Comparison of ENCODE assay signal across 28 mouse cellular contexts in the genomic region with DNA sequence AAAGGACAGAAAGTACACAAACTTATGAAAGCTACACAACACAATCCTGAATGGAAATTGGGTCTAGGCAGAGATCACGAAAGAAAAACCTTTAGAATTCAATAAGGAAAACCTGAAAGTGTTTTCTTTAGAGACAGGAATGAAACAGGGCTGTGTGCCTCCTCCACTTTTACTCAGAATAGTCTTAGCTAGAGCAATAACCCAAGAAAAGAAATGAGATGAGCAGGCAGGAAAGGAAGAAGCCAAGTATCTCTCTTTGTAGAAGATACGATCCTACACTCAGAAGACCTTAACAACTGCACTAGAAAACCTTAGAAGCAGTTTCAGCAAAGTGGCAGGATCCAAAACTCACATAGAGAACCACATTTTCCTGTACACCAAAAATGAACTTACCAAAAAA.
"Had no signal": no experiment of that assay in that cellular context is flagged by ENCODE, and none has a peak within 500 bp of the region (broad histone marks: within the 10 kb centered on the region; RNA-seq: fewer than 3 reads in every experiment).

No protein-coding gene starts in this region.

- H3K27me3 ChIP-seq: embryonic facial prominence, embryonic 12.5 days; embryonic facial prominence, embryonic 13.5 days; embryonic facial prominence, embryonic 15.5 days; forebrain, embryonic 13.5 days; forebrain, embryonic 15.5 days had no signal

- H3K36me3 ChIP-seq: embryonic facial prominence, embryonic 10.5 days; embryonic facial prominence, embryonic 12.5 days; embryonic facial prominence, embryonic 13.5 days; embryonic facial prominence, embryonic 15.5 days; forebrain, embryonic 10.5 days; forebrain, embryonic 12.5 days; forebrain, embryonic 15.5 days; heart, embryonic 10.5 days had no signal

- H3K9ac ChIP-seq: embryonic facial prominence, embryonic 12.5 days; embryonic facial prominence, embryonic 13.5 days; embryonic facial prominence, embryonic 15.5 days; forebrain, embryonic 12.5 days; forebrain, embryonic 13.5 days; forebrain, embryonic 15.5 days; forebrain, postnatal 0 days had no signal

- H3K4me3 ChIP-seq: embryonic facial prominence, embryonic 10.5 days; embryonic facial prominence, embryonic 12.5 days; embryonic facial prominence, embryonic 13.5 days; embryonic facial prominence, embryonic 15.5 days; erythroblast, embryonic 14.5 days; forebrain, embryonic 10.5 days; forebrain, embryonic 12.5 days; forebrain, embryonic 13.5 days; forebrain, embryonic 15.5 days; gastrocnemius, adult 2 months; heart, adult 2 months; heart, embryonic 10.5 days had no signal

- H3K4me2 ChIP-seq: embryonic facial prominence, embryonic 12.5 days; embryonic facial prominence, embryonic 13.5 days; embryonic facial prominence, embryonic 15.5 days; forebrain, embryonic 12.5 days; forebrain, embryonic 13.5 days; forebrain, embryonic 15.5 days had no signal

- H3K9me3 ChIP-seq: embryonic facial prominence, embryonic 10.5 days; embryonic facial prominence, embryonic 12.5 days; embryonic facial prominence, embryonic 13.5 days; embryonic facial prominence, embryonic 15.5 days; forebrain, embryonic 12.5 days; forebrain, embryonic 13.5 days; forebrain, embryonic 15.5 days; heart, embryonic 10.5 days had no signal

- H3K4me1 ChIP-seq: embryonic facial prominence, embryonic 12.5 days; embryonic facial prominence, embryonic 15.5 days; forebrain, embryonic 13.5 days; forebrain, embryonic 15.5 days; heart, embryonic 10.5 days had no signal

- ATAC-seq: forebrain, embryonic 13.5 days; forebrain, embryonic 14.5 days; forebrain, embryonic 15.5 days; forebrain, embryonic 16.5 days; forebrain, postnatal 0 days had no signal

- DNase-seq: cerebellum, adult 8-10 months; cerebellum, adult 9-10 months; cerebellum, adult 9-11 months; cerebellum, postnatal 10 days; cerebellum, postnatal 14 days; cerebellum, postnatal 25 days; cerebellum, postnatal 36 days; embryo, embryonic 11 days; forebrain, postnatal 0 days; gastrocnemius, adult 2 months; gastrocnemius, postnatal 10 days; gastrocnemius, postnatal 14 days; gastrocnemius, postnatal 25 days; gastrocnemius, postnatal 36 days; heart, adult 11 months; heart, adult 2 months had no signal

- H3K27ac ChIP-seq: embryonic facial prominence, embryonic 10.5 days; embryonic facial prominence, embryonic 12.5 days; embryonic facial prominence, embryonic 13.5 days; embryonic facial prominence, embryonic 15.5 days; forebrain, embryonic 10.5 days; forebrain, embryonic 12.5 days; forebrain, embryonic 13.5 days; forebrain, embryonic 15.5 days; gastrocnemius, adult 2 months; heart, adult 2 months; heart, embryonic 10.5 days had no signal
